Mouse (Mus musculus) G1E (cell line): ENCODE measurements at regions not wholly inside any gene's neighbourhood (a gene's known extent, or its start where the extent isn't known, plus 50 kb on each side); places are given as distances from the start of the nearest gene placed in this dataset.

Experiments used
- CTCF ChIP-seq: IDR thresholded peaks from 2 replicates; pipeline ENCODE4 v1.5.1; 2012; ENCODE audit warnings: low read depth, low read length, inconsistent platforms, mixed read lengths
- TAL1 ChIP-seq: conservative IDR thresholded peaks from 2 replicates; pipeline ENCODE4 v1.6.1; 2012; ENCODE audit warnings: low read depth, low read length, inconsistent platforms, mixed read lengths

DNA sequence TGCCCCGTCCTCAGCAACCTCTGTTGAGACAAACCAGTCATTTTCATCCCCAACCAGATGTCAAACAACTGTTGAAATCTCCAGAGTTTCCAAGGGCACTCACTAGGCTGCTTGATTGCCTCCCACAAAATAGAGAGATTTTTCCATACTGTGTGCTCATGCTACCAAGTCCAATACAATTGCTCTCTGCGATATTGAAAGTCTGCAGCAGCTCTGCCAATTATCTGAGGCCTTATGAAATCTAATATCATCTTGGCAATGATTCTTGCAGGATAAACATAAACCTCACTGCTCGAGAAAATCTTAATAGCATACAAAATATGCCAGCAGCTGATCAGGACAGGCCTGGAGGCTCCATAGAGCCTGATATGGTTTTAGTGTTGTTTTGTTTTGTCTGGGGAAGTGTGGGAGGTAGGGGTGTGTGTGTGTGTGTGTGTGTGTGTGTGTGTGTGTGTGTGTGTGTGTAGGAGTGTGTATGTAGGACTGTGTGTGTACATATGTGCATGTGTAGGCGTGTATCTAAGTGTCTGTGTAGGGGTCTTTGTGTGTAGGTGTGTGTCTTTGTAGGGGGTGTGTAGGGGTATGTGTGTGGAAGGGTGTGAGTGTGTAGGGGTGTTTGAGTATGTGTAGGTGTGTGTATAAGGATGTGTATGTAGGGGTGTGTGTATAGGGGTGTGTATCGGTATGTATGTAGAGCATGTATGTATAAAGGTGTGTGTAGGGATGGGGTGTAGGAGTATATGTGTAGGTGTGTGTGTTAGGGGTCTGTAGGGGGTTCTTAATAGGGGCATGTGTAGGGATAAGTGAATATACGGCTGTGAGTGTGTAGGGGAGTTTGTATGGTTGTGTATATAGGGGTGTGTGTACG, 398.1 kb downstream of the Pdcd6ip start:
- TF ChIP-seq TAL1: no peak
- no peak for TF ChIP-seq CTCF
